Mouse (Mus musculus): ENCODE data around the gene Maml3. TPM values are rescaled to one million over a fixed set of nuclear protein-coding genes. Genes with fewer than 3 reads are reported as not detected.

The Maml3 gene
- polyA plus RNA-seq, 1 experiment from 2014 or later = 5.6 TPM

DNA sequence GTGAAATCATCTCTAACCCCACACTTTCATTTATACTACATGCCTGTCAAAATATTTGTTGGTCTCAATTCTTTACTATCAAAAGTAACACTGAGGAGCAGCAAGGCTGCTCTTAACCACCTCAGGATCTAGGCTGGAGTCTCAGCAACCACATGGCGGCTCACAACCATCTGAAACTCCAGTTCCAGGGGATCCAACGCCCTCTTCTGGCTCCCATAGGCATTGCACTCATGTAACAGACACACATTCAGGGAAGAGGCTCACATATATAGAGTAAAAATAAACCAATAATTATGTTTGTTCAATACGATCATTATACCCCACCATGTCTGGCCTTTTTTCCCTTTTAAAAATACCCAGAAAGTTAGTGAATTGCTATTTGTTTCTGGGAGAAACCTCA, 252.2 kb downstream of the Maml3 start:
- Histone ChIP-seq H3K4me1 (replicated peaks) (peaks cover 15% of the 10 kb centered on the region), H3K27ac (no peak overlapping the region), H3K36me3 (peaks cover 18% of the 10 kb centered on the region), H3K9me3 (no peaks in the 10 kb centered on the region), H3K27me3 (ENCODE audit: insufficient read depth, poor library complexity, severe bottlenecking) (no peaks in the 10 kb centered on the region), H3K4me3 (no peak overlapping the region)
- DNase-seq (ENCODE audit: low spot score) = no peak
- 78% methylated on average over 3 of the region's 3 CpGs for WGBS

DNA sequence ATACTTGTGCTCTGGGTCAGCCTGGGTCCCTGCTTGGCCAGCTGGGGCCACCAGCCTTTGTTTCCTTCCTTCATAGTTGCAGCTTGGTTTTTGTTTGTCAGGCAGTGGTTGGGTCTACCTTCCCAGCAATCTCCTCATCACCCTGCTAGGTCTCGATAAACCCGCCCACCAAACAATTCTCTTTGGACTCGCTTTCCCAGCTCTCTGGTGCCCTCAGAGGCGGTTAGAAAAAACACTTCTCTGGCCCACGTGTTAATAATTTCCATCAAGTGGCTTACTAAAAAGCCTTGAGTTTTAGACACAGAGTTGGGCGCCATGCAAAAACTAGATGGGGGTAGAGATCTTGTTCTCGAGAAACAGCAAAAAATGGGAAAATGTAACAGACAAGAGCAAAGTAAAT, 253.3 kb downstream of the Maml3 start:
- no peaks in the 10 kb centered on the region for H3K27me3 ChIP-seq (ENCODE audit: insufficient read depth, poor library complexity, severe bottlenecking)
- DNase-seq (ENCODE audit: low spot score) = no peak
- no peak overlapping the region for H3K4me3 ChIP-seq
- peaks cover 20% of the 10 kb centered on the region for H3K36me3 ChIP-seq
- WGBS = 72% methylated on average over 7 of the region's 7 CpGs
- H3K27ac ChIP-seq = no peak overlapping the region
- H3K9me3 ChIP-seq = no peaks in the 10 kb centered on the region
- peaks cover 15% of the 10 kb centered on the region for H3K4me1 ChIP-seq (replicated peaks)

DNA sequence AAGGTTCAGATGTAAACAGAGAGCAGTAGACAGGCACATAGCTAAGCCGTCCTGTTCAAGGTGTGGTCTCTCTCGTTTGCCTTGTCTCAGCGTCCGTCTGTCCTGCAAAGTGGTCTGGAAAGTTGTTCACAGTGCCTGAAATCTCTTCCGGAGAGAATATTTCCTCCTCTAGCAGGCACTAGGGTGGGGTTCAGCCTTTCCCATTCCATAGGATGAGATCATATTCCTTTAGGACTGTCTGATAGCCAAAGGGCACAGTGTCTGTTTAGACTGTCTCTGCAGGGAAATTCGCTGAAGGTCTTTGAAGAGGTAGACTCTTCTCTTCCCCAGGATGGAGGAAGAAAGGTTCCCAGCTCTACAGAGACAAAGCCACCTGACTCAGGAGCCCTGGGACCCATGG, 255.4 kb downstream of the Maml3 start:
- H3K4me1 ChIP-seq (replicated peaks) = peaks cover 9% of the 10 kb centered on the region
- DNase-seq (ENCODE audit: low spot score) = no peak
- no peaks in the 10 kb centered on the region for H3K9me3 ChIP-seq
- no peaks in the 10 kb centered on the region for H3K27me3 ChIP-seq (ENCODE audit: insufficient read depth, poor library complexity, severe bottlenecking)
- 0 out of 2 replicates have a peak, but pooled peaks cover 4% of the 10 kb centered on the region for H3K36me3 ChIP-seq
- no peak overlapping the region for H3K4me3 ChIP-seq
- WGBS = 80% methylated on average over 6 of the region's 6 CpGs
- peak overlapping the region; percentile 31; the same call in 1 of the 2 replicates for H3K27ac ChIP-seq

DNA sequence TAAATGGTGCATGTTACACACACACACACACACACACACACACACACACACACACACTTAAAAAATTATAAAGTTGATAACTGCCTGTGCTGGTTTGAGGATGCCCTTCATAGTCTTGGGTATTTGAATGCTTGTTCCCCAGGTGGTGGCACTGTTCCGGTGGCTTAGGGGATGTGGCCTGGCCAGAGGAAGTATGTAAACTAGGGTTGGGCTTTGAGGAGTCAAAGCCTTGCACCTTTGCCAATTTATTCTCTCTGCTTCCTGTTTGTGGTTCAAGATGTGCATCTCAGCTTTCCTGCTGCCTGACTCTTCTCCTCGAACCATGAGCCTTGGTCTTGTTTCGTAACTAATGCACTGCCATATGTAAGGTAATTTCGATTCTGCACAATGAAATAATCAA, 257.6 kb downstream of the Maml3 start:
- Histone ChIP-seq H3K4me3 (no peak overlapping the region), H3K36me3 (0 out of 2 replicates have a peak, but pooled peaks cover 4% of the 10 kb centered on the region), H3K4me1 (replicated peaks) (0 out of 2 replicates have a peak, but pooled peaks cover 6% of the 10 kb centered on the region), H3K9me3 (no peaks in the 10 kb centered on the region), H3K27me3 (ENCODE audit: insufficient read depth, poor library complexity, severe bottlenecking) (no peaks in the 10 kb centered on the region), H3K27ac (no peak overlapping the region)
- 94% methylated on average over 4 of the region's 4 CpGs for WGBS
- no peak for DNase-seq (ENCODE audit: low spot score)

DNA sequence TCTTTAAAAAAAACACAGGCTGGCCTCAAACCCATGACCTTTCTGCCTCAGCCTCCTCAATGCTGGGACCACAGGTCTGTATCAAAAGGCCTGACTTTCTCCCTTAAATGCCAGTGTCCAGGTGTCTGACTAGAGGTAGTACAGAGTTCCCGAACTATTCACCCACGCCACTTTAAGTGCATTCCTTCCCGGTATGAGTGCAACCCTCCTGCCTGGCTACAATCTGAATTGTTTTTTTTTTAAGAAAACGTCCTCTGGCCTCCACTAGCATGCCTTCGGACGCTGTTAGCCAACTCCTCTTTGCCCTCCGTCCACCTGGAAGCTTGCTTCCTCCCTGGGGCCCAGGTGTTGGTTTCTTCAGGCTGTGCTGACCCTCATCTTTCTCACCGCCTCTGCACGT, 260.6 kb downstream of the Maml3 start:
- DNase-seq (ENCODE audit: low spot score) = no peak
- no peak overlapping the region for H3K27ac ChIP-seq
- H3K27me3 ChIP-seq (ENCODE audit: insufficient read depth, poor library complexity, severe bottlenecking) = no peaks in the 10 kb centered on the region
- 0 out of 2 replicates have a peak, but pooled peaks cover 11% of the 10 kb centered on the region for H3K4me1 ChIP-seq (replicated peaks)
- WGBS = 79% methylated on average over 9 of the region's 9 CpGs
- H3K36me3 ChIP-seq = 0 out of 2 replicates have a peak, but pooled peaks cover 4% of the 10 kb centered on the region
- H3K4me3 ChIP-seq = no peak overlapping the region
- H3K9me3 ChIP-seq = no peaks in the 10 kb centered on the region

DNA sequence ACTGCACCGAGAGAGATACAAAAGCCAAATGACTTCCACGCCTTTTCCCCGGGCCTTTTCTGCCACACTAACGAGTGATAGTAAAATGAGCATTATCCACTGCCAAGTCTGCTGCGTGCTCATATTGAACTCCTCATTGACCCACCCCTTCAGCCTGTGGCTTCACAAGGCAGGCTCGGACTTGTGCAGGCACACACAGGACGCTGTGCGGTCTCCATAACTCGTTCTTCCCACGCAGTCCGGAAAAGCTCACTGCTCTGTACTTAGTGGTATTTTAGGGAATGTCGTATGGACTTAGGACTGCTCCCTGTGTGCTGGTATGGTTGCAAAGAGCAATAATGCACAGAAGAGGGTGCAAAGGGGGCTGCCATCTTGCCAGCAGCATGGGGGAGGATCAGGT, 262.7 kb downstream of the Maml3 start:
- Histone ChIP-seq H3K9me3 (no peaks in the 10 kb centered on the region), H3K4me3 (no peak overlapping the region), H3K27me3 (ENCODE audit: insufficient read depth, poor library complexity, severe bottlenecking) (no peaks in the 10 kb centered on the region), H3K4me1 (replicated peaks) (0 out of 2 replicates have a peak, but pooled peaks cover 14% of the 10 kb centered on the region), H3K36me3 (no peaks in the 10 kb centered on the region), H3K27ac (no peak overlapping the region)
- 88% methylated on average over 12 of the region's 12 CpGs for WGBS
- DNase-seq (ENCODE audit: low spot score) = no peak

DNA sequence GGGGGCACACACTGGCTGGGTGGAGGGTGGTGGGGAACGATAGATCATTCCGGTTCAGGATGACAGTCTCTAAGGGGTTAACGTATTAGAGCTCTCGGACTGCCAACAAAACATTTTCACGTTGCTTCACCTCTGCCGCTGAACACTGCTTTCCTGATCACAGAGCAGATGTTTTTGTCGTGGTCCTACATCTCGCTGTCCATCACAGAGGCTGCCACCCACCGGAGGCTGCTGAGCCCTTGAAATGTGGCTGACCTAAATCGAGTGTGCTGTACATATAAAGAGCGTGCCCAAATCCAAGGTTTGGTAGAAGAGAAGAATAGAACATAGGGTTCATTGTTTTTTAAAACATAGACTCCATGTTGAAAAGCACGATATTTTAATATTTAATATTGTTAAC, 263.3 kb downstream of the Maml3 start:
- Histone ChIP-seq H3K36me3 (no peaks in the 10 kb centered on the region), H3K9me3 (no peaks in the 10 kb centered on the region), H3K27me3 (ENCODE audit: insufficient read depth, poor library complexity, severe bottlenecking) (no peaks in the 10 kb centered on the region), H3K4me3 (no peak overlapping the region), H3K4me1 (replicated peaks) (0 out of 2 replicates have a peak, but pooled peaks cover 14% of the 10 kb centered on the region), H3K27ac (no peak overlapping the region)
- 70% methylated on average over 12 of the region's 12 CpGs for WGBS
- DNase-seq (ENCODE audit: low spot score) = no peak

DNA sequence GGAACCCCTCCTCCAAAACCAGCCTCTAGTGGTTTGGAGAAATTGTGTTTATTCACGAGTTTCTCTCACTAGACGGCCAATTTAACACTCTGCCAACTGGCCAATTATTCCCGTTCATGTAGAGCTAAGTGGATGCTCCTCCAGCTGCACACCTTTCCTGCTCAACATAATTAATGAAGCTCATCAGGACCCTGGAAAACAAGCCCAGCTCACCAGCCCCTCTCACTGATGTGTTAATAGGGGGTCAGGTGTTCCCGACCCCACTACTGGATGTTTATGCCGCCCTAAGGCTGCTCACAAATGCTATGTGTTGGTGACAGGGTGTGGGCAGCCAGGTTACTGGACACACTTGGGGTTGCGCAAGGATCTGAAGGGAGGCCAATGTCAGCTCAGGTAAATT, 263.7 kb downstream of the Maml3 start:
- H3K27me3 ChIP-seq (ENCODE audit: insufficient read depth, poor library complexity, severe bottlenecking) = no peaks in the 10 kb centered on the region
- WGBS = 90% methylated on average over 6 of the region's 6 CpGs
- DNase-seq (ENCODE audit: low spot score) = no peak
- H3K4me3 ChIP-seq = no peak overlapping the region
- no peaks in the 10 kb centered on the region for H3K36me3 ChIP-seq
- no peak overlapping the region for H3K27ac ChIP-seq
- no peaks in the 10 kb centered on the region for H3K9me3 ChIP-seq
- 0 out of 2 replicates have a peak, but pooled peaks cover 14% of the 10 kb centered on the region for H3K4me1 ChIP-seq (replicated peaks)

DNA sequence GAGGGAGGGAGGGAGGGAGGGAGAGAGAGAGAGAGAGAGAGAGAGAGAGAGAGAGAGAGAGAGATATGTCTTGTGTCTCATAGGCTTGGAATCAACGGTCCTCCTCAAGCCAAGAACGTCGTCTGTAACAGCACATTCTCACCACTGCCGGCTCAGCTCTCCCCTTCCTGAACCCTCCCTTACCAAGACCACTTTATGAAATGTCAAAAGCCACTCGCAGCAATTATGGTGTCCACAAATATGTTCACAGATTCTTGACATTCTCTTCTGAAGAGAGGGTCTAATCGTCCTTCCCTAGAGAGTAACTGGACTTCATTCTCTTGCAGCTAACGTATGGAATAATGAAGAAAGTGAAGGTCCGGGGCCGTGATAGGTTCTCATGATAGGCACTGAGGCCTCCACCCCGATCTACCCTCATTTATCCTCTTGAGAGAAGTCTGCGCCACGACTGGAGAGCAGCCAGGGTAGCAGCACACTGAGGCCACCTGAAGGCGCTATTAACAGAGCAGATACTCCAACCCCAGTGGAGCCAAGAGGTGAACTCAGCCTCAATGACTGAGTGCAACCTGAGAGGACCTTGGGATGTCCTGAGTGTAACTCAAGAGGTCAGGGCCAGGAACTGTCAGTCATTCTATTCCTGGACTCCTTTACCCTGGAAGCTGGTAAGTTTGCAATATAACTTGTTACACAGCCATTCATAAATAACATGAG, 264.6 kb downstream of the Maml3 start:
- H3K9me3 ChIP-seq = no peaks in the 10 kb centered on the region
- 91% methylated on average over 13 of the region's 13 CpGs for WGBS
- no peak overlapping the region for H3K4me3 ChIP-seq
- DNase-seq (ENCODE audit: low spot score) = no peak
- no peaks in the 10 kb centered on the region for H3K36me3 ChIP-seq
- H3K27me3 ChIP-seq (ENCODE audit: insufficient read depth, poor library complexity, severe bottlenecking) = no peaks in the 10 kb centered on the region
- H3K4me1 ChIP-seq (replicated peaks) = 0 out of 2 replicates have a peak, but pooled peaks cover 14% of the 10 kb centered on the region
- H3K27ac ChIP-seq = no peak overlapping the region

DNA sequence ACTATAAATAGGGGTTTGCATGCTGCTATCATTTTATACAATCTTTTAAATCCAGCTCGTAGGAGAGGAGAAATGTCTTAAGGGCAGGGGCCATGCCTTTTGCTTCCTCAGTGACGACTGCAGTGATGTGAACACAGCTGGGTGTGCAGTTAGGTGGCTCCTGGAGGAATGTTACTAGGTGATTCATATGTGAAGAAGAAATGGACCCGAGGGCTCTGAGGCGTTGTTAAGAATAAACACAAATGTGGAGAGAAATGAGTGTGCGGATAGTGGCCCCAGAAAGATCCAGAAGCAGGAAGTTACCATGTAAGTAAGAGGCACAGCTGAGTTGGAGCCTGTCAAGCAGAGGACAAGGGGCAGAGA, 265.5 kb downstream of the Maml3 start:
- no peak for DNase-seq (ENCODE audit: low spot score)
- WGBS = 89% methylated on average over 5 of the region's 5 CpGs
- no peak overlapping the region for H3K27ac ChIP-seq

DNA sequence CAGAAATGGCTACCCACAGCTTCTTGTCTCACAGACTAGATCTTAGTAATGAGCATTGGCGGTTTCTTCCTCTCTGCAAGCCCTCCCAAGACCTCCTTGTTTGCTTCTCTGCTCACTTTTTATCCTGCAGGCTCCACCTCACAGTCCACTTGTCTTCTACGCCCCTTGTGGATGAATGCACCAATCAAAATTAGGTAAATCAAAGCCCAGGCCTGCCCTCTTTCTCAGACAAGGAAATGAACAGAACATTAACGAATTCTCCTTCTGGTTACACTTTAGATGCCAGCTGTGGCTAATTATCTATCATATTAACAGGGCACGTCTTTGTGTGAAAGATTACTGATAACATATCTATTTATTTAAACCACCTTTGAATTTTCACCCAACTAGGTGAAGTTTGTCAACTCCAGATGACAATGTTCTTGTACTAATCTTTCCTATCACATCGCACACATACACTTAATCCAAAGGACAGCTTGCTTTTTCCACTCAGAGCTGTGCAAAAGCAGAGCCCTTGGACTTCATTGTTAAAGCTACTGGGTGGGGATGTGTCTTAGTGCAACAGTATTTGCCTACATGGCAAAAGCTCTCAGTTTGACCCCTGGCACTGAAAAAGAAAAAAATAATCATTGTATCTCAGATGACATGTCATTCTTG, 266.1 kb downstream of the Maml3 start:
- 80% methylated on average over 5 of the region's 5 CpGs for WGBS
- no peak overlapping the region for H3K4me3 ChIP-seq
- no peak for DNase-seq (ENCODE audit: low spot score)
- 0 out of 2 replicates have a peak, but pooled peaks cover 6% of the 10 kb centered on the region for H3K36me3 ChIP-seq
- no peak overlapping the region for H3K27ac ChIP-seq
- 0 out of 2 replicates have a peak, but pooled peaks cover 14% of the 10 kb centered on the region for H3K4me1 ChIP-seq (replicated peaks)
- H3K27me3 ChIP-seq (ENCODE audit: insufficient read depth, poor library complexity, severe bottlenecking) = no peaks in the 10 kb centered on the region
- H3K9me3 ChIP-seq = no peaks in the 10 kb centered on the region

More for the DNA sequence above, 265.5 kb downstream of the Maml3 start:
- no peaks in the 10 kb centered on the region for H3K9me3 ChIP-seq
- H3K4me1 ChIP-seq (replicated peaks) = 0 out of 2 replicates have a peak, but pooled peaks cover 14% of the 10 kb centered on the region
- 0 out of 2 replicates have a peak, but pooled peaks cover 3% of the 10 kb centered on the region for H3K36me3 ChIP-seq
- no peaks in the 10 kb centered on the region for H3K27me3 ChIP-seq (ENCODE audit: insufficient read depth, poor library complexity, severe bottlenecking)
- H3K4me3 ChIP-seq = no peak overlapping the region

DNA sequence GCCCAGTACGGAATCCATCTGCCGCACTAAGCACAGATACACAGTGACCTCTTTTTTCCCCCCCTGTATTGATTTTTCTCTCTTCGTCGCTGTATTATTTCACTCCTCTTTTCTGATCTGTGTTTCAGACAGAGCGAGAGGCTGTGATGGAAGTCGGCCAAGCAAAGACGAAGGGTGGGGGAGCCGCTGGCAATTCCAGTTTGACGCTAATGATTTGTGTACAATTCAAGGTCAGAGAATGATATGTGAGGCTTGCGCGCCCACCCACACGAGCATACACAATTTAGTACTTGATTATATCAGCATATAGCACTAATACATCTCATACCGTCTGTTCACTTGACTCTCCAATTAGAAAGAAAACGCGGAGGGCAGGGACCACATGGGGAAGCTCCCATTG, 271.9 kb downstream of the Maml3 start:
- 0 out of 2 replicates have a peak, but pooled peaks cover 6% of the 10 kb centered on the region for H3K36me3 ChIP-seq
- H3K27ac ChIP-seq = peak overlapping the region; percentile 23; the same call in 1 of the 2 replicates
- no peaks in the 10 kb centered on the region for H3K9me3 ChIP-seq
- 84% methylated on average over 15 of the region's 15 CpGs for WGBS
- H3K4me3 ChIP-seq = no peak overlapping the region
- no peak for DNase-seq (ENCODE audit: low spot score)
- no peaks in the 10 kb centered on the region for H3K27me3 ChIP-seq (ENCODE audit: insufficient read depth, poor library complexity, severe bottlenecking)
- peaks cover 5% of the 10 kb centered on the region; the same call in 1 of the 2 replicates for H3K4me1 ChIP-seq (replicated peaks)

DNA sequence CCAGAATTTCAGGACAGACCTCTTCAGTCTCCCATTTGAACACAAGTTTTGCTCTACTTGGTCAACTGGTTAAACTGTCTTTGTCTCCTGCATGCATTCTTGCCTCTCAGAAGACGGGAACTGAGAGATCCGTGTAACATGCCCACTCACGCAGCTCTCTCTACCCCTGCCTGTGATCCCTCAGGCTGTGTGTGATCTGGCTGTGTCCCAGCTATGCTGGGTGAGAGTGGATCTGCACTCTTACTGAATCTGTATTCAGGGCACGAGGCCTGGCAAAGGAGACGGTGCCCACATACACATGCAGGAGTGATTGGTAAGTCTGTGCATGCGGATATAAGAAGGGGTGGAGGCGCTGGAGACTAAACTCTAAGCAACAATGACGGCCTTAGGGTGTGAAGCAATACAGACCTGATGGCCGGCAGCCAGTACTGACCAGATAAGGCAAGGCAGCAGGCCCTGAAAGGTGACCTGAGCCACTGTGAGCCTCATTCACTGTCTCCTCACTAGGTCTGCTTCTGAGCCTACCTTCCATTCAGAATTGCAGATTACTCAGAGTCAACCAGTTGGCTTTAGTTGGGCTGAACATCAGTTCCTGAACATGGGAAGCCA, 274.0 kb downstream of the Maml3 start:
- 92% methylated on average over 9 of the region's 9 CpGs for WGBS
- Histone ChIP-seq H3K4me1 (replicated peaks) (peaks cover 9% of the 10 kb centered on the region), H3K27ac (no peak overlapping the region; the same call in 1 of the 2 replicates), H3K36me3 (peaks cover 13% of the 10 kb centered on the region; the same call in 1 of the 2 replicates), H3K9me3 (no peaks in the 10 kb centered on the region), H3K27me3 (ENCODE audit: insufficient read depth, poor library complexity, severe bottlenecking) (no peaks in the 10 kb centered on the region), H3K4me3 (no peak overlapping the region)
- no peak for DNase-seq (ENCODE audit: low spot score)

Measured in hindbrain, embryonic 10.5 days (tissue).